Mouse (Mus musculus) limb, embryonic 10.5 days (tissue): ENCODE data around the gene Syngr3. TPM values are rescaled to one million over a fixed set of nuclear protein-coding genes. Genes with fewer than 3 reads are reported as not detected.

Source experiments
- DNase-seq: peaks from one replicate; pipeline ENCODE4 v3.0.0-alpha.2; 2017; ENCODE audit warnings: low spot score
- H3K27ac ChIP-seq: fragments of 300-500 bp; sonication (generic); 2 replicates; pipeline ENCODE4 v1.5.1; 2016; ENCODE audit warnings: mild to moderate bottlenecking
- H3K27me3 ChIP-seq: fragments of 300-500 bp; sonication (generic); 2 replicates; pipeline ENCODE4 v1.6.1; 2016; ENCODE audit warnings: low read depth, mild to moderate bottlenecking; ENCODE audit not compliant: poor library complexity, severe bottlenecking
- H3K36me3 ChIP-seq: fragments of 300-500 bp; sonication (generic); 2 replicates; pipeline ENCODE4 v1.6.1; 2016; ENCODE audit warnings: mild to moderate bottlenecking, moderate library complexity
- H3K4me1 ChIP-seq: fragments of 300-500 bp; sonication (generic); 2 replicates; pipeline ENCODE4 v1.6.1; 2016
- H3K4me3 ChIP-seq: fragments of 300-500 bp; sonication (generic); 2 replicates; pipeline ENCODE4 v1.5.1; 2016; ENCODE audit warnings: mild to moderate bottlenecking, moderate library complexity
- H3K9me3 ChIP-seq: fragments of 300-500 bp; sonication (generic); replicated peaks from 2 replicates; pipeline ENCODE4 v1.6.1; 2016; ENCODE audit warnings: mild to moderate bottlenecking
- WGBS: fragments of 180-500 bp; shearing (Covaris S2); methylation state at CpG from one replicate; pipeline ENCODE4 v1.1.7; 2016; 5-methylcytosine and 5-hydroxymethylcytosine counted together
- polyA plus RNA-seq: library from polyadenylated mRNA; unstranded; fragments of >200 nt; fragmentation: Nextera tagmentation; extraction: Ambion mirVana; gene quantifications from 2 replicates; pipeline ENCODE4 v1.2.1, GENCODE M21; 2016

Syngr3 gene
- polyA plus RNA-seq, 1 experiment from 2014 or later: 7.0 TPM

GRCm38 (mm10) chr17:24658017-24658758 is 31.6 kb downstream of the Syngr3 start, which contains the start of gene Npw:
Npw (minus strand) TSS chr17:24658457.
- H3K9me3 ChIP-seq: no peaks in the 10 kb centered on the region
- H3K36me3 ChIP-seq: no peaks in the 10 kb centered on the region
- 2% methylated on average over 47 of the region's 47 CpGs for WGBS
- H3K4me3 ChIP-seq: peak within 1 kb of the TSS; percentile 57
- peaks cover 54% of the 10 kb centered on the region for H3K27me3 ChIP-seq
- H3K27ac ChIP-seq: peak within 1 kb of the TSS; percentile 42; the same call in 1 of the 2 replicates
- DNase-seq: peak; percentile 65
- peaks cover 24% of the 10 kb centered on the region for H3K4me1 ChIP-seq

DNA sequence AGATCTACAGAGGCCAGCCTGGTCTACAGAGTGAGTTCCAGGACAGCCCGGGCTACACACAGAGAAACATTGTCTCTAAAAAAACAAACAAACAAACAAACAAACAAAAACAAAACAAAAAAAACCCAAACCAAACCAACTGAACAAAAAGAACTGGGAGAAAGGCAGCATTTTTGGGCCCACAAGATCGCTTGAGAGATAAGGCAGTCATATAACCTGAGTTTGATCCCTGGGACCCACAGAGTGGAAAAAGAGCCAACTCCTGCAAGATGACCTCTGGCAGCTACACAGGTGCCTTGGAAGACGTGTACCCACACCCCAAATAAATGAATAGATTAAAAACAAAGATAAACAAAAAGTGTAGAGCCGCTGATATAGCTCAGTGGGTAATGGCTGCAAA is 34.8 kb downstream of the Syngr3 start:
- no peak for DNase-seq
- no peaks in the 10 kb centered on the region for H3K36me3 ChIP-seq
- H3K4me1 ChIP-seq: peaks cover 32% of the 10 kb centered on the region
- no peaks in the 10 kb centered on the region for H3K9me3 ChIP-seq
- no peak overlapping the region for H3K4me3 ChIP-seq
- WGBS: 79% methylated on average over 4 of the region's 4 CpGs
- peaks cover 59% of the 10 kb centered on the region for H3K27me3 ChIP-seq
- no peak overlapping the region for H3K27ac ChIP-seq

DNA sequence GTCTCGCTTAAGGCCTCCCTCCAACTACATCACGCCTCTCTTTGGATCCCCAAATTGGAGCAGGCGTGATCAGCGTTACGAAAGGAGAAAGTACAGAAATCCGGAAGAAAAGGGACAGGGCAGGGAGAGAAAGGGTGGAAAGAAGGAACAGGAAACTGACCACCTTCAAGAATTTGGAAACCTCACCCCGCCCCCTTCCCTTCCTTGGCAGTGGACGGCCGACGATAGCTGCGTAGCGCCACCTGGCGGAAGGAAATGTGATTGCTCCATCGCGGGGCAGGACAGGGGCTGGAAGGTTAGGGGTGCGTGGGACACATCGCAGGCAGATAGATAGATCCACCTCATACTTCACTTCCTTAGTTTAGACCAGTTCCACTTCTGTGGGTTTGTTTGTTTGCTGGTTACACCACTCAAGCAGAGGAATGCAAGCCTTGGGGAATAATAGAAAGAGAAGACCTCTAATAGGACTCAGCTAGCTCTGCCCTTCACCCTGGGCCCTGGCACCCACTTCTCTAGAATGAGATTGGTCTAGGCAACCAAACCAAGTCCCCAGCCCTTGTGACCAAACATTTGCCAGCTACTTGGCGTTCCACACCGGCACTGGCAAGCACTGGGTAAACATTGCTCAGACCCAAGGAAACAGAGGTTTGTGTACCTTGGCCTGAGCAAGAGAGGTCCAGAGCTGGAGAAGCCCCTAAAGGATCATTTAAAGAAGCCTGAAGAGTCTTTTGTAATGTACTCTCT is 35.6 kb downstream of the Syngr3 start:
- 5% methylated on average over 19 of the region's 19 CpGs for WGBS
- Histone ChIP-seq H3K4me1 (peaks cover 40% of the 10 kb centered on the region), H3K27me3 (peaks cover 51% of the 10 kb centered on the region), H3K27ac (peak overlapping the region; percentile 81), H3K4me3 (peak overlapping the region; percentile 48), H3K36me3 (no peaks in the 10 kb centered on the region), H3K9me3 (no peaks in the 10 kb centered on the region)
- DNase-seq: peak; percentile 95

GRCm38 (mm10) chr17:24651835-24652234 is 37.9 kb downstream of the Syngr3 start:
- Histone ChIP-seq H3K27ac (no peak overlapping the region), H3K27me3 (peaks cover 42% of the 10 kb centered on the region), H3K4me3 (no peak overlapping the region), H3K9me3 (no peaks in the 10 kb centered on the region), H3K36me3 (peaks cover 7% of the 10 kb centered on the region; the same call in 1 of the 2 replicates), H3K4me1 (peaks cover 42% of the 10 kb centered on the region)
- 77% methylated on average over 3 of the region's 3 CpGs for WGBS
- DNase-seq: no peak

DNA sequence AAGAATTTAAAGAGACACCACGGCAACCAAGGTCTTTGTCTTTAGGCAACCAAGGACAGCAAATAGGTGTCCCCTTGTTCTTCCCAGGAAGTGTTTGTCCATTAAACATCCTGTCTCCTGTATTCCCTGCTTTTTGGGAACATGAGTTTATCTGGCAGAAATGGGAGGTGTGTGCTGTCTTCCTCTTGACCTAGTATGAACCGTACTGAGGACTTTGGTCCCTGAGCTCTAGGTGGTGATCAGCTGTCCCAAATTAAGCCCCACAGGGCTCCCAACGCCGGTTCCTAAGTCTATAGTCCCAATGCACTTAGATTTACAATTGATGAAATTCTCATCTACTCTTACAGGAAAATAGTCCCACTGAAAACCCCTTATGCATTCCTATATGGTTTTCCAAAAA is 39.0 kb downstream of the Syngr3 start:
- 82% methylated on average over 4 of the region's 4 CpGs for WGBS
- Histone ChIP-seq H3K9me3 (no peaks in the 10 kb centered on the region), H3K4me3 (peak overlapping the region; percentile 90), H3K27ac (peak overlapping the region; percentile 90), H3K27me3 (peaks cover 32% of the 10 kb centered on the region), H3K36me3 (peaks cover 14% of the 10 kb centered on the region; the same call in 1 of the 2 replicates), H3K4me1 (peaks cover 46% of the 10 kb centered on the region)
- DNase-seq: no peak

- peak; percentile 87 for DNase-seq
- Histone ChIP-seq H3K4me1 (peaks cover 52% of the 10 kb centered on the region), H3K9me3 (no peaks in the 10 kb centered on the region), H3K27ac (peak within 1 kb of the TSS; percentile 90), H3K27me3 (peaks cover 32% of the 10 kb centered on the region), H3K36me3 (peaks cover 18% of the 10 kb centered on the region; the same call in 1 of the 2 replicates), H3K4me3 (peak within 1 kb of the TSS; percentile 90)
- under 1% methylated on average over 39 of the region's 41 CpGs for WGBS
Measured at GRCm38 (mm10) chr17:24650070-24650616, 39.6 kb downstream of the Syngr3 start, which contains the start of gene Slc9a3r2. Slc9a3r2 (minus strand) TSS chr17:24650327.

GRCm38 (mm10) chr17:24649581-24650069 is 40.1 kb downstream of the Syngr3 start:
- DNase-seq: no peak
- H3K27me3 ChIP-seq: peaks cover 32% of the 10 kb centered on the region
- H3K4me1 ChIP-seq: peaks cover 57% of the 10 kb centered on the region
- no peaks in the 10 kb centered on the region for H3K9me3 ChIP-seq
- peak overlapping the region; percentile 90 for H3K27ac ChIP-seq
- H3K4me3 ChIP-seq: peak overlapping the region; percentile 90
- WGBS: 2% methylated on average over 35 of the region's 35 CpGs
- H3K36me3 ChIP-seq: peaks cover 21% of the 10 kb centered on the region; the same call in 1 of the 2 replicates

DNA sequence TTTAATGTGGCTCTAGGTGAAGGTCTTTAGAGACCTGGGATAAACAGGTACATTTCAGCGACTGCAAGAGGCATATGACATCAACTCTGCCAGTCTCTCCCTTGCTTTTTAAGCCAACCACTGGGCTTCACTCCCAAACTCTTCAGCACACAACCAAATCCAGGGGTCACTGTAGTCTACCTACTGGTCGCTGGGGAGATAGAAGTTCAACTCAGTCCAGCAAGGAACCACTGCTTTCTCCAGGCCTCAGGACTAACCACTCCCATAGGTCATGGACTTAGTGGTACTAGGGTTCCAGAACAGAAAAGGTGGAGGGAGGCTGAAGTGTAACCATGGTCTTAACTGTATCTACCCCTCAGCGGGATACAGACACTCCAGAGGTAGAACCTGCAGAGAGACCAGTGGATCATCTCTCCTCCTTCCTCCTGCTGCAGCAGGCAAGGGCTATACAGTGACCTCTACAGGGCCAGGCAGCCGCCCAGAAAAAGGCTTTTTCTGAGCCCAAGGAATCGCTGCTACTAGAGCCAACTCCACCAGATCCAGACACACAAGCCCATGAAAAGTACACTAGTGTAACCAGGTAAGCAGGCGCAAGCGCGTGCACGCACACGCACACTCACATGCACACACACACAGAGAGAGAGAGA is 40.9 kb downstream of the Syngr3 start:
- peak overlapping the region; percentile 90 for H3K27ac ChIP-seq
- DNase-seq: no peak
- H3K27me3 ChIP-seq: peaks cover 32% of the 10 kb centered on the region
- WGBS: 74% methylated on average over 10 of the region's 10 CpGs
- peaks cover 24% of the 10 kb centered on the region; the same call in 1 of the 2 replicates for H3K36me3 ChIP-seq
- H3K9me3 ChIP-seq: no peaks in the 10 kb centered on the region
- H3K4me3 ChIP-seq: peak overlapping the region; percentile 90
- H3K4me1 ChIP-seq: peaks cover 61% of the 10 kb centered on the region

DNA sequence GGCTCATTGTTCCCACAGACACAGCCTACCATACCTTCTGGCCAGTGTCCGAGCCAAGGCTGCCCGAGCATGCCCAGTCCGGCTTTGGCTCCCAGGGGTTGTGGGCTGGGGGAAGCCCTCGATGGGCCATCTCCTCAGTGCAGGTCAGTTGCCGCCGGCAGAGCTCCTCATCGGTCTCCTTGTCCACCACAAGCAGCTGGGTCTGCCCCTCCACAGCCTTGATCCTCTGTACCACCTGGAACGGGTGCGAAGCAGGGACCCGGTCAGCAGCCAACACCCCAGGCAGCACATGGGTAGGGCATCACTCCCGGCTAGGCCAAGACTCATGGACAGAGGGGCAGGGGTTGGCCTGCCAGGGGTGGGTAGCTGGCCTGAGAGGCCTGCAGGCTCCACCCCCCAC is 42.3 kb downstream of the Syngr3 start:
- peak overlapping the region; percentile 8; the same call in 1 of the 2 replicates for H3K4me3 ChIP-seq
- WGBS: 78% methylated on average over 11 of the region's 11 CpGs
- H3K27me3 ChIP-seq: peaks cover 32% of the 10 kb centered on the region
- peaks cover 30% of the 10 kb centered on the region; the same call in 1 of the 2 replicates for H3K36me3 ChIP-seq
- H3K27ac ChIP-seq: peak overlapping the region; percentile 8; the same call in 1 of the 2 replicates
- no peak for DNase-seq
- peaks cover 72% of the 10 kb centered on the region for H3K4me1 ChIP-seq
- H3K9me3 ChIP-seq: no peaks in the 10 kb centered on the region

DNA sequence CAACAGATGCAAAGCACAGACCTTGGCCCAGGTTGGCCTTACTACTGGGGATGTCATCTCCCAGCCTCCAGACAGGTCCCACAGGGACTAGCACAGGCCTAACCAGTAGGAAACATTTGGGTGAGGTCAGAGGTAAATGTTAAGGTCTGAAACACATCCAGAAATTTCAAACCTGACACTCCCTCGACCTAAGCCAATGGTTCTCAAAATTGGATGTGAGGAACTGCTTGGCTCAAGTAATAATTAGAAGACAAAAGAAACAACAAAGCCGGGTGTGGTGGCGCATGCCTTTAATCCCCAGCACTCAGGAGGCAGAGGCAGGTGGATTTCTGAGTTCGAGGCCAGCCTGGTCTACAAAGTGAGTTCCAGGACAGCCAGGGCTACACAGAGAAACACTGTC is 43.4 kb downstream of the Syngr3 start:
- H3K9me3 ChIP-seq: no peaks in the 10 kb centered on the region
- 92% methylated on average over 4 of the region's 4 CpGs for WGBS

DNA sequence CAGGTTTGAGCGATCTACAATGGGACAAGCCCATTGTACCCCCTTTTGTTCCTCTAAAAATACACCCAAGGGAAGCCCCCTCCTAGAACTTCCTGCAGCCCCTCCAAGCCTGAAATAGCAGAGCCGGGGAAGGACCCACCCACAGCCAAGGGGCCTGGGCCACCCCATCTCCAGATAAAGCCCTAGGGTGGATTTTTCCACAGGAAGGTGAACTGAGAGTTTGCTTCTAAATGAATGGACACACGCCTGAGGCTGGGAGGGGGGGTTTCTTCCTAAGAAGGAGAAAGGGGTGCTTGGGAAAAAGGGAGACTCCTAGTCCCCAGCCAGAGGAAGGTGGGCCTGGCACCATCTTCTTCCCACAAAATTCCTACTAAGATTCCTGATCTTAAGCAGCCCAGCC is 43.8 kb downstream of the Syngr3 start:
- Histone ChIP-seq H3K27me3 (peaks cover 18% of the 10 kb centered on the region; the same call in 1 of the 2 replicates), H3K4me3 (no peak overlapping the region), H3K36me3 (peaks cover 43% of the 10 kb centered on the region), H3K27ac (0 out of 2 replicates have a peak overlapping the region, but pooled peaks have one; percentile 75), H3K4me1 (peaks cover 77% of the 10 kb centered on the region), H3K9me3 (no peaks in the 10 kb centered on the region)
- DNase-seq: no peak
- WGBS: 88% methylated on average over 3 of the region's 3 CpGs

More for the DNA sequence above, 43.4 kb downstream of the Syngr3 start:
- no peak overlapping the region for H3K4me3 ChIP-seq
- H3K27ac ChIP-seq: 0 out of 2 replicates have a peak overlapping the region, but pooled peaks have one; percentile 75
- H3K4me1 ChIP-seq: peaks cover 77% of the 10 kb centered on the region
- peaks cover 23% of the 10 kb centered on the region for H3K27me3 ChIP-seq
- peaks cover 40% of the 10 kb centered on the region for H3K36me3 ChIP-seq
- no peak for DNase-seq
